Mouse (Mus musculus) spleen, adult 2 months (tissue): ENCODE results near the gene C1qtnf7. TPM values are rescaled to one million over a fixed set of nuclear protein-coding genes. Genes with fewer than 3 reads are reported as not detected.

Experiments used
- DNase-seq, 2 experiments: peaks; one replicate each; pipeline versions ENCODE4 v3.0.0 to v3.0.0-alpha.2; 2012 to 2021; ENCODE audit warnings: low spot score in 2 of 2, low read depth in 1 of 2
- H3K27ac ChIP-seq: fragments of 200-500 bp; 2 replicates; pipeline ENCODE4 v1.5.1; 2012; ENCODE audit warnings: low read length, inconsistent platforms; ENCODE audit not compliant: insufficient read depth
- H3K27me3 ChIP-seq: fragments of 200-500 bp; 2 replicates; pipeline ENCODE4 v1.6.1; 2012; ENCODE audit warnings: mild to moderate bottlenecking, moderate library complexity, low read length, inconsistent platforms; ENCODE audit not compliant: control insufficient read depth, insufficient read depth
- H3K36me3 ChIP-seq: fragments of 200-500 bp; 2 replicates; pipeline ENCODE4 v1.6.1; 2012; ENCODE audit warnings: mild to moderate bottlenecking, low read length, inconsistent platforms; ENCODE audit not compliant: control insufficient read depth, insufficient read depth
- H3K4me1 ChIP-seq: fragments of 200-500 bp; 2 replicates; pipeline ENCODE4 v1.6.1; 2011; ENCODE audit warnings: inconsistent platforms; ENCODE audit not compliant: control insufficient read depth, insufficient read depth, insufficient read length
- H3K4me3 ChIP-seq: fragments of 200-500 bp; 2 replicates; pipeline ENCODE4 v1.5.1; 2011; ENCODE audit warnings: mild to moderate bottlenecking, inconsistent platforms; ENCODE audit not compliant: insufficient read depth, insufficient read length; ENCODE audit errors: extremely low read depth
- CTCF ChIP-seq: fragments of 200-500 bp; IDR thresholded peaks from 2 replicates; pipeline ENCODE4 v1.5.1; 2011; ENCODE audit warnings: mild to moderate bottlenecking, inconsistent platforms; ENCODE audit not compliant: insufficient read depth, insufficient read length, insufficient replicate concordance; ENCODE audit errors: extremely low read depth
- POLR2A ChIP-seq: fragments of 200-500 bp; IDR thresholded peaks from 2 replicates; pipeline ENCODE4 v1.6.1; 2011; ENCODE audit warnings: low read depth, low read length, inconsistent platforms
- WGBS: fragments of 180-500 bp; shearing (Covaris S2); methylation state at CpG from one replicate; pipeline ENCODE4 v1.1.7; 2018; 5-methylcytosine and 5-hydroxymethylcytosine counted together
- polyA plus RNA-seq: library from polyadenylated mRNA; depleted of rRNA; stranded (reverse); fragments of >200 nt; gene quantifications from 2 replicates; pipeline ENCODE4 v1.2.3, GENCODE M21; 2012

Gene C1qtnf7
- polyA plus RNA-seq, 1 experiment = 4.8 TPM

GRCm38 (mm10) chr5:43583326-43584120 is 68.2 kb downstream of the C1qtnf7 start:
- 90% methylated on average over 6 of the region's 6 CpGs for WGBS
- Histone ChIP-seq H3K4me1 (no peaks in the 10 kb centered on the region), H3K27ac (no peak overlapping the region), H3K4me3 (no peak overlapping the region), H3K27me3 (no peaks in the 10 kb centered on the region), H3K36me3 (no peaks in the 10 kb centered on the region)
- DNase-seq = no peak
- TF ChIP-seq POLR2A = no peak
- TF ChIP-seq CTCF = no peak

GRCm38 (mm10) chr5:43584464-43584863 is 69.1 kb downstream of the C1qtnf7 start:
- WGBS = 4% methylated on average over 1 of the region's 1 CpGs
- DNase-seq = no peak
- Histone ChIP-seq H3K36me3 (no peaks in the 10 kb centered on the region), H3K4me3 (no peak overlapping the region), H3K27me3 (no peaks in the 10 kb centered on the region), H3K27ac (no peak overlapping the region), H3K4me1 (no peaks in the 10 kb centered on the region)
- no peak for TF ChIP-seq POLR2A
- no peak for TF ChIP-seq CTCF

GRCm38 (mm10) chr5:43585406-43586245 is 70.3 kb downstream of the C1qtnf7 start:
- H3K27ac ChIP-seq = no peak overlapping the region
- no peak for DNase-seq

GRCm38 (mm10) chr5:43588791-43589439 is 73.6 kb downstream of the C1qtnf7 start:
- H3K4me3 ChIP-seq = no peak overlapping the region
- TF ChIP-seq POLR2A = no peak
- no peak for TF ChIP-seq CTCF
- no peaks in the 10 kb centered on the region for H3K27me3 ChIP-seq
- DNase-seq = no peak
- no peak overlapping the region for H3K27ac ChIP-seq
- H3K4me1 ChIP-seq = no peaks in the 10 kb centered on the region
- no peaks in the 10 kb centered on the region for H3K36me3 ChIP-seq
- 86% methylated on average over 5 of the region's 5 CpGs for WGBS

More at GRCm38 (mm10) chr5:43585406-43586245, 70.3 kb downstream of the C1qtnf7 start:
- no peak for TF ChIP-seq POLR2A
- no peak for TF ChIP-seq CTCF
- H3K4me1 ChIP-seq = no peaks in the 10 kb centered on the region
- no peak overlapping the region for H3K4me3 ChIP-seq
- H3K36me3 ChIP-seq = no peaks in the 10 kb centered on the region
- no peaks in the 10 kb centered on the region for H3K27me3 ChIP-seq
- WGBS = 56% methylated on average over 11 of the region's 11 CpGs

- H3K27ac ChIP-seq = no peak overlapping the region
- no peaks in the 10 kb centered on the region for H3K27me3 ChIP-seq
- no peak overlapping the region for H3K4me3 ChIP-seq
- 92% methylated on average over 2 of the region's 2 CpGs for WGBS
- no peaks in the 10 kb centered on the region for H3K36me3 ChIP-seq
- no peaks in the 10 kb centered on the region for H3K4me1 ChIP-seq
- DNase-seq = no peak
- no peak for TF ChIP-seq CTCF
- TF ChIP-seq POLR2A = no peak
Observed at GRCm38 (mm10) chr5:43589440-43589830, 74.1 kb downstream of the C1qtnf7 start.

- no peaks in the 10 kb centered on the region for H3K4me1 ChIP-seq
- H3K4me3 ChIP-seq = no peak overlapping the region
- no peak overlapping the region for H3K27ac ChIP-seq
- DNase-seq = no peak
- no peaks in the 10 kb centered on the region for H3K36me3 ChIP-seq
- TF ChIP-seq CTCF (no peak), POLR2A (no peak)
- no peaks in the 10 kb centered on the region for H3K27me3 ChIP-seq
- 86% methylated on average over 2 of the region's 2 CpGs for WGBS
Observed at GRCm38 (mm10) chr5:43590311-43590731, 75.0 kb downstream of the C1qtnf7 start.

GRCm38 (mm10) chr5:43601601-43602000 is 86.3 kb downstream of the C1qtnf7 start:
- no peak for DNase-seq
- Histone ChIP-seq H3K4me1 (no peaks in the 10 kb centered on the region), H3K27ac (no peak overlapping the region), H3K36me3 (no peaks in the 10 kb centered on the region), H3K4me3 (no peak overlapping the region), H3K27me3 (no peaks in the 10 kb centered on the region)
- no peak for TF ChIP-seq POLR2A
- TF ChIP-seq CTCF = no peak
- 84% methylated on average over 8 of the region's 8 CpGs for WGBS
